Mouse (Mus musculus): ENCODE measurements around the gene Jup.

The Jup gene

DNA sequence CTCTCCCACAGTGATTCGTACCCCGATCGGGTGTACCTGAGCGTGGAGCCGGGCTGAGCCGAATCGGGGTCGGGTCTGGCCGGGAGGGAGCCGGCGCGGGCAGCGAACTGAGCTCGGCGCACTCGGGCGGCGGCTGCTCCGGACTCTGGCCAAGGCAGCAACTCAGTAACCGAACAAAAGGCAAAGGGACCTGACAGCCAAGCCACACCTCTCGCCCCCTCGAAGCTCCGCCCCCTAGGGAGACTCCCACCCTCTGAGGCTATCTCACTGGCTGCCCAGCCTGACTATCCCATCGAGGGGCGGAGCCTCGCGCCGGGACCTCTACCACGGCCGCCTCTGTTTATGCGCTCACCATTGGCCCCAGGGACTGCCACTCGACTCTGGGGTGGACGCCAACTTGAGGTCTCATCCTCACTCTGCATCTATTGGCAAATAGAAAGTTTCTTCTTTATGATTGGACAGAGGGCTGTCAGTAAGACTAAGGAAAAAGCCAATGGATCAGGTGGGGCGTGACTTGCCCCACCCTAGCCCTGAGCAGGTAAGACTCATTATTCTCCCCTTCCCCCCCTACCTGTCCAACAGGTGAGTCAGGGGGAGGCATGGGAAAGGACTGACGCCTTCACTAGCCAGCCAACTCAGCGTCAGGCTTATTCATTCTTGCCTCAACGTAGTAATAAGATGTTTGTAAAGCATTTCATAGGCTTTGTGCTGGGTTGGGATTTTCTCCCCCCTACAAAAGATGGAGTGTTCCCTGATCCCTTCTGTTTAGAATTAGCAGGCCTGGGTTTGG, at the start of gene Jup:
Gene Jup, minus strand, starts transcription at position 164 of the 790 bp plus-strand sequence.
- peak; percentile 95 for DNase-seq (ENCODE audit: extremely low read depth, insufficient read length, low spot score)

DNA sequence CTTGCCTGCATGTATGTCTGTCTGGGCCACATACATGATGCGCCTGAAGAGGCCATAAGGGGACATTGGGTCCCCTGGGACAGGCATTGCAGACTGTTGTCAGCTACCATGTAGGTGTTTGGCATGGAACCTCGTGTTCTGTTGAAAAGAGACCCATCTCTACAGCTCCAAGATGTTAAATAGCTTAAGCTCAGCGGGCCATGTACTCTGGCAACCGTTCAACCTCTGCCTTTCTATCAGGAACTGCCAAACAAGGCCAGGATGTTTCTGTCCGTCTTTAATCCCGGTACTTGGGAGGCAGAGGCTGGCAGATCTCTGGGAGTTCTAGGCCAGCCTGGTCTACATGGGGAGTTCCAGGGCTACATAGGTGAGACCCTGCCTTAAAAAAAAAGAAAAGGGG, 45.1 kb upstream of the Jup start:
- no peak for DNase-seq (ENCODE audit: extremely low read depth, insufficient read length, low spot score)

DNA sequence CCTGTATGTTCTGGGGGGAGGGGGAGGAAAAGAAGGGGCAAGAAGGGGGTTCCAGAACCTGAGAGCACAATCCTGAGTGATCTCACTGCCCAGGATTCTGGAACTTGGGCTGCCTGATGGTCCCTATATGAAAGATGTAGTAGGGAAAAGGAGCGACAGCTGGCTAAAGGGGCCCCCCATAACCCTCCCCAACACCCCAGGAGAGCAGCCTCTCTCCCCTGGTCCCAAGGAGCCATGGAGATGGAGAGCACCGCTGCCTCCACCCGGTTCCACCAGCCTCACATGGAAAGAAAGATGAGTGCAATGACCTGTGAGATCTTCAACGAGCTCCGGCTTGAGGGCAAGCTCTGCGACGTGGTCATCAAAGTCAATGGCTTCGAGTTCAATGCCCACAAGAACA, 44.2 kb upstream of the Jup start, which contains the start of the genes Nt5c3b and Klhl10:
Gene Nt5c3b, minus strand, starts transcription at position 12 of the 400 bp plus-strand sequence.
Gene Klhl10, plus strand, starts transcription at position 121 of the 400 bp plus-strand sequence.
- DNase-seq (ENCODE audit: extremely low read depth, insufficient read length, low spot score), result no peak

DNA sequence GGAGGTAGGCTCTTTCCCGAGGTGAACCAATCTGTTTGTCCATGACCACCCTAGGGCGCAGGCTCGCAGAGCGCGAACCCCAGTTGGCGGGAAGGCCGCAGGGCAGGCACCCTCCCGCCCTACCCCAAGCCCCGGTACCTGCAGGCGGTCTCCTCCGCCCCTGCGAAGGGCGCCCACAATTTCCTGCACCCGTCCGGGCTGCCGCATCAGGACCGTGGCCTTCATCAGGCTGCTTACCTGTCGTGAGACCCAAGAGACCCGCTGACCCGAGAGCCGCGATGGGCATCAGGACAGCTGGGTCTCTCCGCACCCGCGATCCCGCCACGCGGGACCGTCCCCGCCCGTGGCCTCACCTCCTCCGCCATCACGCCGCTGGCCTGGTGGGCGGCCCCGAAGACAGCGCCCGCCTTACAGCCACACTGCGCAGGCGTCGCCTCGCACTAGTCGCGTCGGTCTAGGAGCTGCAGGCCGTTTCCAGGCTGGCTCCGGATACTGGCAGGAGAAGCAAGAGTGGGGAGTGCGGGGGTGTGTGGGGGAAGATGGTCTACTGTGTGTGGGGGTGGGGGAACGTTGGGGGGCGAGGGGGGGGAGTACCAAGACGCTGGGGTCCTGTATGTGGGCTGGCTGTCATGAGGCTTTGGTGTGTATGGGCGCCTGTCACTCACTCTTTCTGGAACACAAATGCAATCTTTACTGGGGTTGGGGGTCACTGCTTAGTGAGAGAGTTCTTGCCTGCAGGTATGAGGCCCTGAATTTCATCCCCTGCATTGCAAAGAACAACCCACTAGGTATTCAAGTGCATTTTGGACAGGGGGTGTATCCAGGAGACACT, 43.3 kb upstream of the Jup start:
- DNase-seq (ENCODE audit: extremely low read depth, insufficient read length, low spot score), result peak; percentile 67

- no peak for DNase-seq (ENCODE audit: extremely low read depth, insufficient read length, low spot score)
These were observed 40.3 kb upstream of the Jup start for GRCm38 (mm10) chr11:100437901-100438300.

DNA sequence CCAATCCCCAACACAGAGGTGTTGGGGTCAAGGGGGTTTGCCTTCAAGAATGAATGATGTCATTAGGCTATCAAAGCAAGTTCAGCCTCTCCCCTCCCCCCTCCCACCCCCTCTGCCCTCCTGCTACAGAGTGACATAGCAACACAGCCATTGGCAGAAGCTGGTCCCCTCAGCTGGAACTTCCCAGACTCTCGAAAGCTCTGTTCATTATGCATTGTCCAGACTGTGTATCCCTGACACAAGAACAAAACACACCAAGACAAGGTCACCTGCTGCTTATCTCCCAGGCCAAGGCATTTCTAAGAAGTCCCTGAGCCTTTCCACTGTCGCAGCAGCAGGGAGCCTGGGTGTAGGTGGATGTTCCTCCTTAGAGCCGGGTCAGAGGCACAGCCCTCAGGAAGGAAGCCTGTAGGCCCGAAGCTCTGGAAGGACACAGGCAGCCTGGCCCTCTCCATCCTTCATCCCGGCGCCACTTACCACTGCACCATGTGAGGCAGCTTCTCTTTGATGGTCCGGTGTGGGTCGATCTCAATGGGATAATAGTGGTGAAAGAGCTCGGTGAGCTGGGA, 38.2 kb upstream of the Jup start:
- DNase-seq (ENCODE audit: extremely low read depth, insufficient read length, low spot score), result no peak

DNA sequence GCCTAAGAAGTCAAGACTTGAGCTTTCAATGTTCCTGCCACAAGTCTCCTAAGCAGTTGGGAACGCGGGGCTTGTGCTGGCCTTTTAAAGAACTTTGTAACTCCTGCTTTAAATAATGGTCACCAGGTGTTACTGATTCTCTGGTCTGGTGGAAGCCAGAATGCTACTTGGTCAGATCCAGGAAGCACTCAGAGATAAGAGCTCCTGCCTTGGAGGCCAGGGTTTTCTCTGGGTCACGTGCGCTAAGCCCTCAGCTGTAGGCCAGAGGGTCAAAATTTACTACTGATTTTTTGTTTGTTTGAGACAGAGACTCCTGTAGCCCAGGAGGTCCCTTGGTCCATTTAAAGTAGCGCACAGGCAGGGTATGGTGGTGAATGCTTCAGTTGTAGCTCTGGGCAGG, 34.4 kb upstream of the Jup start:
- DNase-seq (ENCODE audit: extremely low read depth, insufficient read length, low spot score), result no peak

DNA sequence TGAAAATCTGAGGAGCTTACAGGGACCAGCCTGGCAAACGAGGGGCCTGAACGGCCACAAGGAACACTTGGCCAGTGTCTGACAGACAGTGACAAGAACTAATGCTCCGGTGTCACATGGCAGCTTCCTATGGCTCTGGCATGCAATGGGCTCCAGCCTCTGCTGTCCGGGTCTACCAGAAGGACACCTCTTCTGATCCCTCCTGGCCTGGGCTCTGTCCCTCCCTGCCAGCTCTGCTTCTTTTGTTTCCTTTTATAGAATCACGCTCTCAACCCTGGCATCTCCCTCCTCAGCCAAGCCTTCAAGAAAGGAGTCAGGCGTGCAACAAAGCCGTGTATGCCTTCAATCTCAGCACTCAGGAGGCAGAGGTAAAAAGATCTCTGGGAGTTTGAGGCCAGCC, 32.5 kb upstream of the Jup start:
- DNase-seq (ENCODE audit: extremely low read depth, insufficient read length, low spot score), result no peak

DNA sequence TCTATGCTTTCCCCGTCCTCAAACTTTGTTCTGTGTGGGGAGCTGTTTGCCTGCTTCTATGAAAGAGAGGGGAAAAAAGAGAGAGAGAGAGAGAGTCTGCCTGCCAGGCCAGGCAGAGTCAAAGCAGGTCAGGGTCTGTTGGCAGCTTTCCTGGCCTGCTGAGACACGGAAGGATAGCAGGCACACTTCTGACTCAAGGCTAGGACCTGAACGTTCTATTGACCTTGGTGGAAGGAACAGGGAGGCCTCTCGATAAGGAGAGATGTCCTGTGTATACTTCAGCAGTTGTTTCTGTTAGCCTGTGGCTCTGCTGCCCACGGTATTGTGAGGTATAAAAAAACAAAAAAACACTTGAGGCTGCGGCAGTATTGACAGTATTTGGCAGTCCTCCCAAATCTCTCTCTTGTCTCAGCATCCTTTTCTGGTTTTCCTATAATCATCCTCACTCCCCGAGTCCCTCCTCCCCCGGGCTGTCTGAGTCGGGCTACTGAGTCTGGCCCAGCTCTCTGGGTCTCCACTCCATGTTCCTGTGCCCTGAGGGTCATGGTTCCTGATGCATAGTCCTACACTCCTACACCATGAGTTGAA, 31.1 kb upstream of the Jup start:
- DNase-seq (ENCODE audit: extremely low read depth, insufficient read length, low spot score), result no peak

DNA sequence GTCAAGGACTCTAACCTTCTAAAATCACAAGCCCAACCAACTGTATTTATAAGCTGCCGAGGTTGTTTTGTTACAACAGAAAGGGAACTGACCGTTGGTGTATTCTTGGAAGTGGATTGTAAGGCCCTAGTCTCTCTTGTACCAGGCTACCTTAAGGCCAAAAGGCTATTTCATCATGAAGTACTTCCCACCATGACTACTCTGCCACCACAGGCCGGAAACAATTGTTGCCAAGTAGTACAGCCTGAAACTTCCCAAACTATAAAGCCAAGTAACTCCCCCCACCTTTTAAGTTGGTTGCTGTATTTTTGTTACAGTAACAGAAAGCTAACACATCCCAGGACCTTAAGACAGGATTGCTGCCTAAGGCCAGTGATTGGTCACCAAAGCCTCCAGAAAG, 29.3 kb upstream of the Jup start:
- DNase-seq (ENCODE audit: extremely low read depth, insufficient read length, low spot score), result no peak

GRCm38 (mm10) chr11:100425851-100426250, 28.3 kb upstream of the Jup start:
- peak; percentile 61 for DNase-seq (ENCODE audit: extremely low read depth, insufficient read length, low spot score)

DNA sequence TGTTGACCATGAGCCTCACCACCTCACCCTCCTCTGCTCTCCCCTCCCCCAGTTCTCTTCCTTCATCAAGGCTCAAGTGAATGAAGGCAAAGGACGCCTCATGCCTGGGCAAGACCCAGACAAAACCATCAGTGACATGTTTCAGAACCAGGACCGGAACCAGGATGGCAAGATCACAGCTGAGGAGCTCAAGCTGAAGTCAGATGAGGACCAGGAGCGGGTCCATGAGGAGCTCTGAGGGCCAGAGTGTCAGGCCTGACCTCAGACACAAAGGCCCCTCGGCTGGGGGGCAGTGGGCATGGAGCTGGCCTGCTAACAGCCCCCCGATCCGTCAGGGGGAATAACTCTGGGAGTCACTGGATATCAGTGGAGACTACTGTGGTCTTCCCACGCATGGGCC, 26.3 kb upstream of the Jup start:
- DNase-seq (ENCODE audit: extremely low read depth, insufficient read length, low spot score), result no peak

- DNase-seq (ENCODE audit: extremely low read depth, insufficient read length, low spot score), result no peak
These were observed 24.0 kb upstream of the Jup start for GRCm38 (mm10) chr11:100421537-100421936.

DNA sequence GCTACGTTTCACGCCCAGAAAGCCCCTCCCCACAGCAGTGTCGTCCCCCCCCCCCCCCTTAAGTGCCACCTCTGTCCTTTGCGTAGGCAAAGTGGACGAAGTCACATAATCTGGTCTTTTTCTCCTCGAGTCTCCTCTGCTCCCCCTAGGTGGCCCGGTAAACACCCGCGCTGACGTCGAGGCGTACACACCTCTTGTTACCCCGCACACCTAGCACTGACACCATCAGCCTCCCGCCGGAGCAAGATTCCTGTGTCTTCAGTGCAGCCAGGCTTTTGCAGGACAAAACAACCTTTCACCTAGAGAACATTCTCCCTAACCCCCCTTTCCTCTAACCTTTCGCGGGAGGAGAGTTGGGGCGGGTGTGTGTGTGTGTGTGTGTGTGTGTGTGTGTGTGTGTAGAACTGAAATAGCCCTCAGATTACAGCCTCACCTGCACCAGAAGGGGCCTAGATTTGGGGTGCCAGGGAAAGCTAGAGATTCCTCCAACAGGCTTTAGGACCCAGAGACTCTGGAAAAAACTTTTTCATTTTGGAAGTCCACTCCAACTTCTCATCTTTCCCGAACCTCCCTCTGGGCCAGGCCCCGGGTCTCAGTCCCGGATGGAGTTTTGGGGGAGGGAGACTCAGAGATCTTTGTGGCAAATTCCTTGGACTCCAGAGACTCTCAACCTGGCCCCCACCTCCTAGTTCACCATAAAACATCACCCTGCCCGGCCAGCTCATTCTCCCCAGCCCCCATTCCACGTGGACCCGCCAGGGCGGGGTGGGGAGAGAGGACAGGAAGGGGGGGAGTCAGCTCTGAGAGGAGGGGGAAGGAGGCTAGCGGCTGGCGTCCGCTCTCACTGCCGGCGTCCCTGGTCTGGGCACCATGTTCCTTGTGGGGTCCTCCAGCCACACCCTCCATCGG, 17.6 kb upstream of the Jup start, which contains the start of gene Fkbp10:
Gene Fkbp10, plus strand, starts transcription at position 784 of the 909 bp plus-strand sequence.
- DNase-seq (ENCODE audit: extremely low read depth, insufficient read length, low spot score), result no peak

- peak; percentile 89 for DNase-seq (ENCODE audit: extremely low read depth, insufficient read length, low spot score)
These were observed 16.7 kb upstream of the Jup start, which contains the start of gene P3h4 for GRCm38 (mm10) chr11:100414021-100414913. P3h4 (minus strand) TSS chr11:100414836.

DNA sequence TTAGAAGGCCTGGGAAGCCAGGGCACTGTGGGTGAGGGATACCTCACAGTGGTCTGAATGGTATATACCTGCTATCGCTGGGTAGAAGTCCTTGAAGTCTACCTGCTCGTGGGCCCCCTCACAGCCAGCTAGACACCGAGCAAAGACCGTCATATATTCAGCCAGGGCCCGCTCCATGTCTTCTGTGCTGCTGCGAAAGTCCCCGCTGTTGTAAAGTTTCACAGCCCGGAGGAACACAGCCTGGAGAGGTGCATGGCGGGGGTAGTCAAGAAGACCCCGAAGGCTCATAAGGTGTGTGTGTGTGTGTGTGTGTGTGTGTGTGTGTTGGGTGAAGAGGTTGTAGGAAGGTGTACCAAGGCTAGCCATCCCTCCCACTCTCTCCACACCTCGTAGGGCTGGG, 16.0 kb upstream of the Jup start:
- DNase-seq (ENCODE audit: extremely low read depth, insufficient read length, low spot score), result no peak

DNA sequence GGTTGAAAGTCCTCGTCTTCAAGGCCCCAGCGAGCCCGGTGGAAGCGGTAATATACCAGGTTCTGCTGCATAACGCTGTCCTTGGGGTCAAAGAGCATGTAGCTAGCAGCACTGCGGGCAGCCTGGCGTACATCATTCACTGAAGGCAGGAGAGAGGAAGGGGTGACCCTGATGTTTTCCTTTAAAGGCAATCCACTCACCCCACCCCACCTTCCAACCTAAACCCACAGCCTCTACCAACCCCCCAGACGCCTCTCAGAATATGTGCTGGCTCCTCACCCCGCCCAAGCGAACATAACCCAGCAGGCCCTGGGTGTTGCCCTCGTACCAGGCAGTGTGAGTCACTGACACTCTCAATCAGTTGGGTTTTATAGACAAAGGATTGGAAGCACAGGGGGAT, 14.2 kb upstream of the Jup start:
- DNase-seq (ENCODE audit: extremely low read depth, insufficient read length, low spot score), result no peak

DNA sequence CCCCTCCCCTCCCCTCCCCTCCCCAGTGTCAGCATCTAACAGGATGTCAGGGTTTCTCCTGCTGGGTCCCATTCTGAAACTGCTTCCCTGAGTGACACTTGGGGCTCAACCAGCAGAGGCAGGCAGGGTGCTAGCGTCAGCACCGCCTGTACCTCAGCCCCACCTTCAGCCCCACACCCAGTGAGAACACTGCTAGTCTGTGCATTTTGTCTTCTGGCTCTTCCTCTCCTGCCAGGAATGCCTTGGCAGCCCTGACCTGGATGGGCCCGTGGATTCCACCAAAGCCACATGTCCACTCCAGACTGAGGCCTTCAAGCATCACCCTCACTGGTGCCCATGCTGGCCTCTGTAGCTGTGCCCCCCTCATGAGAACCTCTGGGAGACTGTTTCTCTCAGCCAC, 12.1 kb upstream of the Jup start:
- no peak for DNase-seq (ENCODE audit: extremely low read depth, insufficient read length, low spot score)
